Mouse (Mus musculus) lung, adult 2 months (tissue): Measurements from ENCODE around the gene Tbc1d30.

Experiments
- CTCF ChIP-seq: fragments of 200-500 bp; IDR thresholded peaks from 2 replicates; pipeline ENCODE4 v1.5.1; 2011; ENCODE audit warnings: mild to moderate bottlenecking, low read length, control low read depth; ENCODE audit not compliant: insufficient read depth
- POLR2A ChIP-seq: fragments of 200-500 bp; IDR thresholded peaks from 2 replicates; pipeline ENCODE4 v1.6.1; 2011; ENCODE audit warnings: low read depth, mild to moderate bottlenecking, control low read depth, low read length, borderline replicate concordance; ENCODE audit errors: extremely low read depth

GRCm38 (mm10) chr10:121330940-121331339 is 20.1 kb downstream of the Tbc1d30 start:
- TF ChIP-seq CTCF (peak; percentile 95), POLR2A (no peak)
